Mouse (Mus musculus): ENCODE measurements around the gene Eps15. TPM values are rescaled to one million over a fixed set of nuclear protein-coding genes. Genes with fewer than 3 reads are reported as not detected.
"Not testable (repeated sequence)": the region's sequence is repeated elsewhere in the genome, so short reads cannot be mapped to it uniquely, and the experiment has no call there.

The Eps15 gene
- total RNA-seq, 2 experiments from 2014 or later: 36.5 to 60.4 TPM

- ATAC-seq (replicated peaks; ENCODE audit: poor library complexity): peak; percentile 21
These were observed 114.4 kb downstream of the Eps15 start for GRCm38 (mm10) chr4:109394314-109395074.

- ATAC-seq (replicated peaks; ENCODE audit: poor library complexity): no peak
These were observed 120.4 kb downstream of the Eps15 start for GRCm38 (mm10) chr4:109400366-109400980.

- ATAC-seq (replicated peaks; ENCODE audit: poor library complexity): no peak
These were observed 121.2 kb downstream of the Eps15 start for GRCm38 (mm10) chr4:109401176-109401689.

- not testable (repeated sequence) for ATAC-seq (replicated peaks; ENCODE audit: poor library complexity)
These were observed 124.8 kb downstream of the Eps15 start for GRCm38 (mm10) chr4:109404908-109405307.

- no peak for ATAC-seq (replicated peaks; ENCODE audit: poor library complexity)
These were observed 125.3 kb downstream of the Eps15 start for GRCm38 (mm10) chr4:109405415-109405814.

GRCm38 (mm10) chr4:109406054-109406485 is 126.0 kb downstream of the Eps15 start:
- ATAC-seq (replicated peaks; ENCODE audit: poor library complexity): peak; percentile 75

- ATAC-seq (replicated peaks; ENCODE audit: poor library complexity): peak; percentile 23
These were observed 126.6 kb downstream of the Eps15 start, which contains the start of gene Ttc39a for GRCm38 (mm10) chr4:109406486-109407175. TSS of gene Ttc39a (plus strand) at chr4:109406623.

- no peak for ATAC-seq (replicated peaks; ENCODE audit: poor library complexity)
These were observed 127.1 kb downstream of the Eps15 start for GRCm38 (mm10) chr4:109407176-109407520.

- ATAC-seq (replicated peaks; ENCODE audit: poor library complexity): no peak
These were observed 127.8 kb downstream of the Eps15 start for GRCm38 (mm10) chr4:109407701-109408485.

- peak; percentile 76 for ATAC-seq (replicated peaks; ENCODE audit: poor library complexity)
These were observed 130.8 kb downstream of the Eps15 start for GRCm38 (mm10) chr4:109410681-109411376.

- peak; percentile 12 for ATAC-seq (replicated peaks; ENCODE audit: poor library complexity)
These were observed 131.4 kb downstream of the Eps15 start for GRCm38 (mm10) chr4:109411377-109411967.

- no peak for ATAC-seq (replicated peaks; ENCODE audit: poor library complexity)
These were observed 132.2 kb downstream of the Eps15 start for GRCm38 (mm10) chr4:109412233-109412632.

GRCm38 (mm10) chr4:109417998-109418397 is 137.9 kb downstream of the Eps15 start:
- ATAC-seq (replicated peaks; ENCODE audit: poor library complexity): no peak

- peak; percentile 89 for ATAC-seq (replicated peaks; ENCODE audit: poor library complexity)
These were observed 138.9 kb downstream of the Eps15 start for GRCm38 (mm10) chr4:109419017-109419416.

- ATAC-seq (replicated peaks; ENCODE audit: poor library complexity): no peak
These were observed 139.5 kb downstream of the Eps15 start for GRCm38 (mm10) chr4:109419563-109419962.

GRCm38 (mm10) chr4:109420138-109420795 is 140.2 kb downstream of the Eps15 start:
- peak; percentile 61 for ATAC-seq (replicated peaks; ENCODE audit: poor library complexity)

- ATAC-seq (replicated peaks; ENCODE audit: poor library complexity): no peak
These were observed 141.5 kb downstream of the Eps15 start for GRCm38 (mm10) chr4:109421608-109422007.

- no peak for ATAC-seq (replicated peaks; ENCODE audit: poor library complexity)
These were observed 142.4 kb downstream of the Eps15 start for GRCm38 (mm10) chr4:109422436-109422835.

- no peak for ATAC-seq (replicated peaks; ENCODE audit: poor library complexity)
These were observed 143.4 kb downstream of the Eps15 start for GRCm38 (mm10) chr4:109423438-109423837.
